Mouse (Mus musculus): ENCODE data around the gene Hist1h1t.

DNA sequence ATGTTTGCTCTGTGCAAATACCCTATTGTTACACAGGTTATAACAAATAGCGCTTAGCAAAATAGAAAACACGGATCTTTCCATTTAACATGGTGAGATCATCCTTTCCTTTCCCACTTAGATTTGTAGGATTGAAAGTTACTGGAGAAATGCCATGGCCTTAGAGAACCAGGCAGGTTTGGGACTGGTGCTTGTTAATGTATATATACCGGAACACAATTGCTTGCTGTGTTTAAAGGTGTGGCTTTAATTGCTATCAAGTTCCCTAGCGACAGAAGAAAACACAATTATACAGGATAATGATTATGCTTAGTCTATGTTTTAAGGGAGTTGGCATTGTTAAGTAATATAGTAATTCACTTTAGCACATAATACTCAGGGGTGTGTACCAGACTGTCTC, 8.4 kb upstream of the Hist1h1t start:
- TF ChIP-seq CTCF (IDR thresholded peaks at IDR 0.05; ENCODE audit: low read depth, low read length) (no peak), POLR2A (IDR thresholded peaks at IDR 0.05; ENCODE audit: borderline replicate concordance, low read depth, low read length) (no peak)

All from bone marrow macrophage, adult 2 months (primary cell).